In the genomic region with DNA sequence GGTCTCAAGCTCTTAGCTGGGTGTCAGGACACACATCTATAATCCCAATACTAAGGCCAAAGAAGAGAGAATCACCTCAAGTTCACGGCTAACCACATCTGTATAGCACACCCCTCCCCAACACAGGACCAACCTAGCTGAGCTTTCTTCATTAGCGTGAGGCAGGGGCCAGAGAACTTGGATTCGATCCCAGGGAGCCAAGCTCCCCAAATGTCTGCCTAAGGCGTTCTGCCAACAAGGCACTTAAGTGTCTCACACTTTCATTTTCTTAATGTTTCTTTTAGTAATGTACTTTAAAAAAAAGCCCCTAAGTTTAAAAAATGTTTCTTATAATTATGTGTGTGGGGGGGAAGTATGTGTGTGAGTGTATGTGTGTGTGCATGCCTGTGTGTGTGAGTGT, we compare ENCODE assay signal across 23 mouse cellular contexts. TPM values are rescaled to one million over a fixed set of nuclear protein-coding genes. Genes with fewer than 3 reads are reported as not detected.
DNase-seq lines count a peak whose midpoint lies in the region; ATAC-seq and TF ChIP-seq lines count a peak whose summit lies in the region.
"Had no signal": no experiment of that assay in that cellular context is flagged by ENCODE, and none has a peak within 500 bp of the region (broad histone marks: within the 10 kb centered on the region; RNA-seq: fewer than 3 reads in every experiment).

No protein-coding gene starts in this region.

- no peaks in the 10 kb centered on the region for H3K36me3 ChIP-seq in stomach, embryonic 14.5 days (ENCODE audit: control insufficient read depth, insufficient read depth, low read length)
- H3K36me3 ChIP-seq in stomach, postnatal 0 days (ENCODE audit: control insufficient read depth, insufficient read depth, low read length) = no peaks in the 10 kb centered on the region
- H3K36me3 ChIP-seq in heart, embryonic 10.5 days = no peaks in the 10 kb centered on the region
- H3K36me3 ChIP-seq: forebrain, embryonic 12.5 days; G1E; heart, embryonic 13.5 days; hindbrain, embryonic 15.5 days had no signal

- peak overlapping the region; percentile 34; the same call in 1 of the 2 replicates for H3K27ac ChIP-seq in stomach, embryonic 14.5 days (ENCODE audit: low read length)
- no peak overlapping the region for H3K27ac ChIP-seq in stomach, postnatal 0 days (replicated peaks)
- no peak overlapping the region for H3K27ac ChIP-seq in heart, embryonic 10.5 days
- H3K27ac ChIP-seq: forebrain, embryonic 12.5 days; gastrocnemius, adult 2 months; hindbrain, embryonic 15.5 days had no signal

- H3K4me1 ChIP-seq in stomach, embryonic 14.5 days (ENCODE audit: control insufficient read depth, insufficient read depth, low read length) = 0 out of 2 replicates have a peak, but pooled peaks cover 3% of the 10 kb centered on the region
- H3K4me1 ChIP-seq in stomach, postnatal 0 days (replicated peaks; ENCODE audit: control insufficient read depth, insufficient read depth) = no peaks in the 10 kb centered on the region
- H3K4me1 ChIP-seq in heart, embryonic 10.5 days = peaks cover 5% of the 10 kb centered on the region; the same call in 1 of the 2 replicates

- DNase-seq in left cerebral cortex, postnatal 4 days = peak; percentile 41
- no peak for DNase-seq in left cerebral cortex, adult 9 months (ENCODE audit: low spot score in 2 of 2)
- DNase-seq in stomach, postnatal 0 days (ENCODE audit: low spot score) = no peak
- DNase-seq in adipocyte (ENCODE audit: low spot score) = peak; percentile 30
- DNase-seq in adrenal gland, postnatal 36 days = no peak
- no peak for DNase-seq in heart, embryonic 10.5 days (ENCODE audit: low spot score)
- DNase-seq: adrenal gland, adult 8-10 months; B cell, adult 2 months; cerebellum, adult 11-12 months; cerebellum, adult 9-11 months; cerebellum, postnatal 36 days; gastrocnemius, adult 2 months; gastrocnemius, postnatal 25 days; heart, postnatal 36 days had no signal

- no peaks in the 10 kb centered on the region for H3K9me3 ChIP-seq in stomach, embryonic 14.5 days (ENCODE audit: control insufficient read depth, low read depth, low read length)
- no peaks in the 10 kb centered on the region for H3K9me3 ChIP-seq in stomach, postnatal 0 days (ENCODE audit: control insufficient read depth, low read length)
- H3K9me3 ChIP-seq in heart, embryonic 10.5 days = no peaks in the 10 kb centered on the region
- H3K9me3 ChIP-seq: forebrain, embryonic 12.5 days; G1E; heart, embryonic 13.5 days; hindbrain, embryonic 15.5 days had no signal

- intact Hi-C loops in left cerebral cortex, postnatal 4 days (cut with DNase I) = loop anchor here (10.0 kb wide), 2 partner anchors 56 to 86 kb away; a partner anchor contains a TSS

- ATAC-seq in stomach, embryonic 14.5 days (ENCODE audit: insufficient number of reproducible peaks, insufficient read depth, low FRiP score, low read depth) = no peak
- ATAC-seq in stomach, postnatal 0 days (ENCODE audit: low FRiP score, low TSS enrichment) = no peak
- ATAC-seq: activated CD4-positive, CD25-positive, alpha-beta regulatory T cell, adult 4 months; CD4-positive, CD25-positive, alpha-beta regulatory T cell, adult 4 months; intestine, embryonic 16.5 days; Patski had no signal

- H3K4me2 ChIP-seq in stomach, embryonic 14.5 days (replicated peaks; ENCODE audit: low read depth, low read length) = no peak overlapping the region
- no peak overlapping the region for H3K4me2 ChIP-seq in stomach, postnatal 0 days (replicated peaks; ENCODE audit: low read depth)
- H3K4me2 ChIP-seq: forebrain, embryonic 12.5 days; heart, embryonic 13.5 days; hindbrain, embryonic 15.5 days had no signal

- TF ChIP-seq CTCF in stomach, postnatal 0 days (IDR thresholded peaks at IDR 0.05; ENCODE audit: low read depth) = no peak

- no peak overlapping the region for H3K4me3 ChIP-seq in stomach, embryonic 14.5 days (ENCODE audit: low read depth, low read length)
- no peak overlapping the region for H3K4me3 ChIP-seq in stomach, postnatal 0 days (ENCODE audit: low read depth, low read length)
- H3K4me3 ChIP-seq in heart, embryonic 10.5 days = no peak overlapping the region
- H3K4me3 ChIP-seq: forebrain, embryonic 12.5 days; gastrocnemius, adult 2 months; heart, embryonic 13.5 days; hindbrain, embryonic 15.5 days had no signal

- H3K9ac ChIP-seq in stomach, embryonic 14.5 days (replicated peaks; ENCODE audit: low read depth, low read length) = no peak overlapping the region
- H3K9ac ChIP-seq in stomach, postnatal 0 days (ENCODE audit: low read length) = no peak overlapping the region
- H3K9ac ChIP-seq: forebrain, embryonic 12.5 days; heart, embryonic 13.5 days; hindbrain, embryonic 15.5 days had no signal

- H3K27me3 ChIP-seq in stomach, embryonic 14.5 days (ENCODE audit: control insufficient read depth, insufficient read depth, low read length) = no peaks in the 10 kb centered on the region
- H3K27me3 ChIP-seq in stomach, postnatal 0 days (ENCODE audit: control insufficient read depth, insufficient read depth, low read length) = no peaks in the 10 kb centered on the region
- H3K27me3 ChIP-seq in heart, embryonic 10.5 days (ENCODE audit: insufficient read depth, poor library complexity, severe bottlenecking) = peaks cover 38% of the 10 kb centered on the region
- H3K27me3 ChIP-seq: hindbrain, embryonic 15.5 days; Patski had no signal

- no peak for TF ChIP-seq EP300 in stomach, postnatal 0 days (optimal IDR thresholded peaks at IDR 0.05)

- WGBS in stomach, embryonic 14.5 days = 38% methylated on average over 4 of the region's 4 CpGs
- WGBS in stomach, postnatal 0 days = 30% methylated on average over 4 of the region's 4 CpGs
- WGBS in heart, embryonic 10.5 days = 70% methylated on average over 4 of the region's 4 CpGs

RNA-seq across cellular contexts. Expression of a gene that starts 42.8 kb away (rescaled TPM):
- 1 to 10 TPM; 4.7 to 5.1 TPM for total RNA-seq in left cerebral cortex, postnatal 4 days (2021)
- polyA plus RNA-seq in stomach, embryonic 14.5 days (2014; fragmentation: Nextera tagmentation; extraction: Ambion mirVana) = 13.2 and 16.4 TPM in 2 replicates
- polyA plus RNA-seq in stomach, postnatal 0 days (2015; fragmentation: Nextera tagmentation; extraction: Ambion mirVana) = 18.2 and 22.1 TPM in 2 replicates
- total RNA-seq in adrenal gland, postnatal 36 days (2021) = 10 to 100 TPM; 10.1 to 16.3 TPM
- polyA plus RNA-seq in heart, embryonic 10.5 days (2016; fragmentation: Nextera tagmentation; extraction: Ambion mirVana) = 5.7 and 6.0 TPM in 2 replicates

RNA-seq across cellular contexts. Expression of a gene that starts 53.4 kb away (rescaled TPM):
- 1 to 10 TPM; 3.7 to 4.3 TPM for total RNA-seq in left cerebral cortex, postnatal 4 days (2021)
- polyA plus RNA-seq in stomach, embryonic 14.5 days (2014; fragmentation: Nextera tagmentation; extraction: Ambion mirVana) = 5.6 and 6.0 TPM in 2 replicates
- 1.6 TPM in 2 replicates for polyA plus RNA-seq in stomach, postnatal 0 days (2015; fragmentation: Nextera tagmentation; extraction: Ambion mirVana)
- 1 to 10 TPM; 4.7 to 7.7 TPM for total RNA-seq in adrenal gland, postnatal 36 days (2021)
- polyA plus RNA-seq in heart, embryonic 10.5 days (2016; fragmentation: Nextera tagmentation; extraction: Ambion mirVana) = 1.7 and 2.1 TPM in 2 replicates

Comparison
In these comparisons a context has a peak if more than half of its experiments do, and no peak if none do; other contexts are left out.
1. DNase-seq: peak in left cerebral cortex, postnatal 4 days (single experiment) and adipocyte (single experiment); none in left cerebral cortex, adult 9 months (0 of 2), stomach, postnatal 0 days (single experiment), adrenal gland, postnatal 36 days (0 of 2) and heart, embryonic 10.5 days (single experiment).